Mouse (Mus musculus): Measurements from ENCODE around the gene Rbfox3. TPM values are rescaled to one million over a fixed set of nuclear protein-coding genes. Genes with fewer than 3 reads are reported as not detected.

Gene Rbfox3
- polyA plus RNA-seq, 1 experiment = 0.51 TPM

DNA sequence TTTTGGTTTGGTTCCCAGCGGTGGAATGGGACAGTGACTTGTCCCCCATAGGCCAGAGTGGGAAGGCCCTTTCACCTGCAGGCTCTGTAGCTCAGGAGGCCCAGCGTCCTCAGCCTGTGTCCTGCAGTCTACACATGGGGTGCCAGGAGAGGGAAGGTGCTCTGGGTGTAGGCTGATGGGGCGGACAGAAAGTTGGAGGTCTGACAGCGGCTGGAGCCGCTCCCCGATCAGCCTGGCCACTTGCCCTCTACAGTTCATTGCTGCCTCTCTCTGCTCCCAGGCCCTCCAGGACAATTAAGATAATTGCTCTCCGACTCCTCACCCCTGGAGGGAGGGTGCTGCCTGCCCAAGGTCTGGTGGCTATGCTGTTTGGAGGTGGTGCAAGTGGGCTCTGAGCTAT is 392.7 kb downstream of the Rbfox3 start:
- H3K27me3 ChIP-seq (ENCODE audit: control insufficient read depth, insufficient read depth, low read length) = no peaks in the 10 kb centered on the region

GRCm38 (mm10) chr11:118517924-118518323 is 393.5 kb downstream of the Rbfox3 start:
- Histone ChIP-seq H3K4me3 (ENCODE audit: extremely low read depth, insufficient read depth, insufficient read length) (no peak overlapping the region), H3K36me3 (ENCODE audit: control insufficient read depth, insufficient read depth, low read length) (no peaks in the 10 kb centered on the region), H3K4me1 (ENCODE audit: control insufficient read depth, insufficient read depth, insufficient read length) (no peaks in the 10 kb centered on the region), H3K27ac (ENCODE audit: insufficient read depth, low read length) (no peak overlapping the region), H3K27me3 (ENCODE audit: control insufficient read depth, insufficient read depth, low read length) (no peaks in the 10 kb centered on the region)
- TF ChIP-seq POLR2A (IDR thresholded peaks at IDR 0.05; ENCODE audit: low read depth, low read length) (no peak), CTCF (IDR thresholded peaks at IDR 0.05; ENCODE audit: extremely low read depth, insufficient read depth, insufficient read length, insufficient replicate concordance) (no peak)
- WGBS = 84% methylated on average over 7 of the region's 7 CpGs
- DNase-seq (ENCODE audit: low read depth in 1 of 2, low spot score in 2 of 2) = no peak

More for the DNA sequence above, 392.7 kb downstream of the Rbfox3 start:
- TF ChIP-seq POLR2A (IDR thresholded peaks at IDR 0.05; ENCODE audit: low read depth, low read length) (no peak), CTCF (IDR thresholded peaks at IDR 0.05; ENCODE audit: extremely low read depth, insufficient read depth, insufficient read length, insufficient replicate concordance) (no peak)
- Histone ChIP-seq H3K4me3 (ENCODE audit: extremely low read depth, insufficient read depth, insufficient read length) (no peak overlapping the region), H3K27ac (ENCODE audit: insufficient read depth, low read length) (no peak overlapping the region), H3K4me1 (ENCODE audit: control insufficient read depth, insufficient read depth, insufficient read length) (no peaks in the 10 kb centered on the region), H3K36me3 (ENCODE audit: control insufficient read depth, insufficient read depth, low read length) (no peaks in the 10 kb centered on the region)
- 85% methylated on average over 7 of the region's 7 CpGs for WGBS
- DNase-seq (ENCODE audit: low read depth in 1 of 2, low spot score in 2 of 2) = no peak

DNA sequence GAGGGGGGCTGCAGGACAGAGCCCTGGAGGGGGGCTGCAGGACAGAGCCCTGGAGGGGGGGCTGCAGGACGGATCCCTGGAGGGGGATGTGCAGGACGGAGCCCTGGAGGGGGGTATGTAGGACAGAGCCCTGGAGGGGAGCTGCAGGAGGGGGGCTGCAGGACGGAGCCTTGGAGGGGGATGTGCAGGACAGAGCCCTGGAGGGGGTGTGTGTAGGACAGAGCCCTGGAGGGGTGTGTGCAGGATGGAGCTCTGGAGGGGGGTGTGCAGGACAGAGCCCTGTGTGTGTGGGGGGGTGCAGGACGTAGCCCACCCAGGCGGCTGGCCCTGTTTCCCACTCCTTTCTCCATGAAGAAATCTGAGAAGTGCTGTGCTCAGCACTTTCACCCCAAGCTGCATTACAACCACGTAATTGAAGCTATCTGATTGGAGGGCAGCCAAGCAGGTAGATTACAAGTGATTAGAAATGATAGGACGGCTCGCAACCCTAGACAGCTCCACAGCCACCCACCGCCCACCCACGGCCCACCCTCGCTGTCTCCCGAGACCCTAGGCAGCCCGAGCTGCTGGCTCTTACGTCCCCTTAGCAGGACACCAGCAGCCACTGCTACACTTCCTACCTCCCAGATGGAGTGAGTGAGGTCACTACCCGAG is 399.0 kb downstream of the Rbfox3 start:
- H3K27me3 ChIP-seq (ENCODE audit: control insufficient read depth, insufficient read depth, low read length) = no peaks in the 10 kb centered on the region
- H3K4me1 ChIP-seq (ENCODE audit: control insufficient read depth, insufficient read depth, insufficient read length) = no peaks in the 10 kb centered on the region
- H3K36me3 ChIP-seq (ENCODE audit: control insufficient read depth, insufficient read depth, low read length) = no peaks in the 10 kb centered on the region
- 67% methylated on average over 15 of the region's 15 CpGs for whole genome bisulfite sequencing
- H3K27ac ChIP-seq (ENCODE audit: insufficient read depth, low read length) = no peak overlapping the region
- H3K4me3 ChIP-seq (ENCODE audit: extremely low read depth, insufficient read depth, insufficient read length) = no peak overlapping the region
- no peak for DNase-seq (ENCODE audit: low read depth in 1 of 2, low spot score in 2 of 2)
- TF ChIP-seq POLR2A (IDR thresholded peaks at IDR 0.05; ENCODE audit: low read depth, low read length) (no peak), CTCF (IDR thresholded peaks at IDR 0.05; ENCODE audit: extremely low read depth, insufficient read depth, insufficient read length, insufficient replicate concordance) (no peak)

DNA sequence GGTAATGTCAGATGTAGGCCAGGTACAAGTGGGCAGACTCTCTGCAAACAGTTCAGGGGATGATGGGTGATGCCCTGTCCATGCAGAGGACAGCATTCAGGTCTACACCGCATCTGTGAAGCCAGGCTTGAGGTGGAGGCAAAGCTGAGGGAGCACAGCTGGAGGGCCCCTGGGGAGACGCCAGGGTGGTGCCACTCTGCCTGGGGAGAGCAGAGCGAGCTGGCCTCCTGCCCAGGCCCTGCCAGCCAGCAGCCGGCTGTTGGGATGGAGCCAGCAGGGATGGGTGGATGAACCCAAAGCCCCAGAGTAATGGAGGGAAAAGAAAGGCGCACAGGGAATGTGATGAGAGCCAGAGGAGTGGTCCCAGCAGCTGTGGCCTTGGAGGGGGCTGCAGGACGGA is 399.5 kb downstream of the Rbfox3 start:
- WGBS = 70% methylated on average over 6 of the region's 6 CpGs
- H3K27me3 ChIP-seq (ENCODE audit: control insufficient read depth, insufficient read depth, low read length) = no peaks in the 10 kb centered on the region
- H3K4me3 ChIP-seq (ENCODE audit: extremely low read depth, insufficient read depth, insufficient read length) = no peak overlapping the region
- H3K27ac ChIP-seq (ENCODE audit: insufficient read depth, low read length) = no peak overlapping the region
- H3K36me3 ChIP-seq (ENCODE audit: control insufficient read depth, insufficient read depth, low read length) = no peaks in the 10 kb centered on the region
- TF ChIP-seq CTCF (IDR thresholded peaks at IDR 0.05; ENCODE audit: extremely low read depth, insufficient read depth, insufficient read length, insufficient replicate concordance) (no peak), POLR2A (IDR thresholded peaks at IDR 0.05; ENCODE audit: low read depth, low read length) (no peak)
- DNase-seq (ENCODE audit: low read depth in 1 of 2, low spot score in 2 of 2) = no peak
- H3K4me1 ChIP-seq (ENCODE audit: control insufficient read depth, insufficient read depth, insufficient read length) = no peaks in the 10 kb centered on the region

DNA sequence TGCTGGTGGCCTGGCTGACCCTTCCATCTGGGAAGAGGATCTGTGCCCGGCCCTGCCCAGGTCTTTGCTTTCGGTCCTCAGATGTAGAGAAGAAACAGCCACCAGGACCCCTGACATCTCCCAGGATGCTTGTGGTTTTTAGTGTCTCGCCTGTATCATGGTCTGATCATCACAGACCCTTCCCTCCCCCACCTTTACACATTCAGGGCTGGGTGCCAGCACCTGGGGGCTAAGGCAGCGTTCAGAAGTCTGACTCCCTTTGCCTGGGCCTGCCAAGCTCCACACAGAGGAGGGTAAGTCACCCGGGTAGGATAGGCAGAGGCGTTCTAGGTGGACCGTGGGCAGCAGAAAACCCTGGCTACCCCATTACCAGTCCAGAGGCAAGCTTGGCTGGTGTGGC is 403.1 kb downstream of the Rbfox3 start:
- 66% methylated on average over 7 of the region's 7 CpGs for WGBS
- Histone ChIP-seq H3K27ac (ENCODE audit: insufficient read depth, low read length) (no peak overlapping the region), H3K4me1 (ENCODE audit: control insufficient read depth, insufficient read depth, insufficient read length) (no peaks in the 10 kb centered on the region), H3K4me3 (ENCODE audit: extremely low read depth, insufficient read depth, insufficient read length) (no peak overlapping the region), H3K27me3 (ENCODE audit: control insufficient read depth, insufficient read depth, low read length) (0 out of 2 replicates have a peak, but pooled peaks cover under 1% of the 10 kb centered on the region), H3K36me3 (ENCODE audit: control insufficient read depth, insufficient read depth, low read length) (no peaks in the 10 kb centered on the region)
- no peak for DNase-seq (ENCODE audit: low read depth in 1 of 2, low spot score in 2 of 2)
- no peak for TF ChIP-seq POLR2A (IDR thresholded peaks at IDR 0.05; ENCODE audit: low read depth, low read length)
- no peak for TF ChIP-seq CTCF (IDR thresholded peaks at IDR 0.05; ENCODE audit: extremely low read depth, insufficient read depth, insufficient read length, insufficient replicate concordance)

- Histone ChIP-seq H3K36me3 (ENCODE audit: control insufficient read depth, insufficient read depth, low read length) (no peaks in the 10 kb centered on the region), H3K27me3 (ENCODE audit: control insufficient read depth, insufficient read depth, low read length) (0 out of 2 replicates have a peak, but pooled peaks cover 2% of the 10 kb centered on the region), H3K4me1 (ENCODE audit: control insufficient read depth, insufficient read depth, insufficient read length) (no peaks in the 10 kb centered on the region), H3K4me3 (ENCODE audit: extremely low read depth, insufficient read depth, insufficient read length) (no peak overlapping the region), H3K27ac (ENCODE audit: insufficient read depth, low read length) (no peak overlapping the region)
- DNase-seq (ENCODE audit: low read depth in 1 of 2, low spot score in 2 of 2) = peak; percentile 9 to 49
- TF ChIP-seq POLR2A (IDR thresholded peaks at IDR 0.05; ENCODE audit: low read depth, low read length) = no peak
- peak; percentile 79; the same call in 1 of the 2 replicates for TF ChIP-seq CTCF (IDR thresholded peaks at IDR 0.05; ENCODE audit: extremely low read depth, insufficient read depth, insufficient read length, insufficient replicate concordance)
- 40% methylated on average over 5 of the region's 5 CpGs for WGBS
Observed at GRCm38 (mm10) chr11:118507904-118508303, 403.5 kb downstream of the Rbfox3 start.

GRCm38 (mm10) chr11:118507095-118507494 is 404.3 kb downstream of the Rbfox3 start:
- H3K4me3 ChIP-seq (ENCODE audit: extremely low read depth, insufficient read depth, insufficient read length) = no peak overlapping the region
- TF ChIP-seq POLR2A (IDR thresholded peaks at IDR 0.05; ENCODE audit: low read depth, low read length) (no peak), CTCF (IDR thresholded peaks at IDR 0.05; ENCODE audit: extremely low read depth, insufficient read depth, insufficient read length, insufficient replicate concordance) (no peak)

More at GRCm38 (mm10) chr11:118507095-118507494, 404.3 kb downstream of the Rbfox3 start:
- Histone ChIP-seq H3K4me1 (ENCODE audit: control insufficient read depth, insufficient read depth, insufficient read length) (no peaks in the 10 kb centered on the region), H3K27ac (ENCODE audit: insufficient read depth, low read length) (no peak overlapping the region), H3K36me3 (ENCODE audit: control insufficient read depth, insufficient read depth, low read length) (no peaks in the 10 kb centered on the region), H3K27me3 (ENCODE audit: control insufficient read depth, insufficient read depth, low read length) (0 out of 2 replicates have a peak, but pooled peaks cover 2% of the 10 kb centered on the region)
- no peak for DNase-seq (ENCODE audit: low read depth in 1 of 2, low spot score in 2 of 2)
- WGBS = 81% methylated on average over 6 of the region's 6 CpGs
